Mouse (Mus musculus) kidney, postnatal 0 days (tissue): ENCODE results near the gene Rpl19. TPM values are rescaled to one million over a fixed set of nuclear protein-coding genes. Genes with fewer than 3 reads are reported as not detected.

ENCODE experiments used
- ATAC-seq: fragments of 200-750 bp; cut with Nextera tagmentation; replicated peaks from 2 replicates; pipeline ENCODE4 v1.8.0; 2017; ENCODE audit warnings: low read depth, moderate number of reproducible peaks, moderate TSS enrichment, moderate library complexity; ENCODE audit not compliant: low FRiP score
- DNase-seq: peaks from one replicate; pipeline ENCODE4 v3.0.0-alpha.2; 2016; ENCODE audit warnings: low spot score
- H3K27ac ChIP-seq: fragments of 300-500 bp; sonication (generic); 2 replicates; pipeline ENCODE4 v1.5.1; 2014; ENCODE audit warnings: mild to moderate bottlenecking
- H3K27me3 ChIP-seq: fragments of 300-500 bp; sonication (generic); 2 replicates; pipeline ENCODE4 v1.6.1; 2014; ENCODE audit warnings: low read length, mixed read lengths; ENCODE audit not compliant: insufficient read depth
- H3K36me3 ChIP-seq: fragments of 300-500 bp; sonication (generic); 2 replicates; pipeline ENCODE4 v1.6.1; 2014; ENCODE audit warnings: low read length, mixed read lengths; ENCODE audit not compliant: insufficient read depth
- H3K4me1 ChIP-seq: fragments of 300-500 bp; sonication (generic); replicated peaks from 2 replicates; pipeline ENCODE4 v1.6.1; 2014; ENCODE audit warnings: antibody characterized with exemption, low read length, mixed read lengths; ENCODE audit not compliant: insufficient read depth
- H3K4me2 ChIP-seq: fragments of 300-500 bp; sonication (generic); 2 replicates; pipeline ENCODE4 v1.6.1; 2014; ENCODE audit warnings: mild to moderate bottlenecking, low read length, moderate library complexity, mixed read lengths
- H3K4me3 ChIP-seq: fragments of 300-500 bp; sonication (generic); replicated peaks from 2 replicates; pipeline ENCODE4 v1.5.1; 2014; ENCODE audit warnings: low read depth, low read length
- H3K9ac ChIP-seq: fragments of 300-500 bp; sonication (generic); 2 replicates; pipeline ENCODE4 v1.6.1; 2014; ENCODE audit warnings: low read depth, low read length
- H3K9me3 ChIP-seq: fragments of 300-500 bp; sonication (generic); replicated peaks from 2 replicates; pipeline ENCODE4 v1.6.1; 2016; ENCODE audit warnings: low read length, inconsistent platforms, mixed read lengths
- CTCF ChIP-seq: IDR thresholded peaks from 2 replicates; pipeline ENCODE4 v1.5.1; 2016; ENCODE audit warnings: antibody characterized with exemption, low read depth, mild to moderate bottlenecking, moderate library complexity
- WGBS: fragments of 180-500 bp; shearing (Covaris S2); extraction: QIAGEN DNeasy Blood & Tissue Kit; methylation state at CpG from one replicate; pipeline ENCODE4 v1.1.7; 2014; 5-methylcytosine and 5-hydroxymethylcytosine counted together
- polyA plus RNA-seq: library from polyadenylated mRNA; unstranded; fragments of >200 nt; fragmentation: Nextera tagmentation; extraction: Ambion mirVana; gene quantifications from 2 replicates; pipeline ENCODE4 v1.2.1, GENCODE M21; 2015

Gene Rpl19
- polyA plus RNA-seq, 1 experiment from 2014 or later, result 1,182 TPM

- H3K9ac ChIP-seq, result no peak overlapping the region
- no peak for TF ChIP-seq CTCF
- ATAC-seq (no peak), DNase-seq (no peak)
- no peak overlapping the region for H3K4me3 ChIP-seq
- H3K27ac ChIP-seq, result no peak overlapping the region
- H3K27me3 ChIP-seq, result no peaks in the 10 kb centered on the region
- H3K9me3 ChIP-seq, result no peaks in the 10 kb centered on the region
- H3K4me1 ChIP-seq, result no peaks in the 10 kb centered on the region
- no peak overlapping the region for H3K4me2 ChIP-seq
- no peaks in the 10 kb centered on the region for H3K36me3 ChIP-seq
- 67% methylated on average over 5 of the region's 5 CpGs for WGBS
These were observed 33.7 kb downstream of the Rpl19 start for GRCm38 (mm10) chr11:98060104-98060692.

DNA sequence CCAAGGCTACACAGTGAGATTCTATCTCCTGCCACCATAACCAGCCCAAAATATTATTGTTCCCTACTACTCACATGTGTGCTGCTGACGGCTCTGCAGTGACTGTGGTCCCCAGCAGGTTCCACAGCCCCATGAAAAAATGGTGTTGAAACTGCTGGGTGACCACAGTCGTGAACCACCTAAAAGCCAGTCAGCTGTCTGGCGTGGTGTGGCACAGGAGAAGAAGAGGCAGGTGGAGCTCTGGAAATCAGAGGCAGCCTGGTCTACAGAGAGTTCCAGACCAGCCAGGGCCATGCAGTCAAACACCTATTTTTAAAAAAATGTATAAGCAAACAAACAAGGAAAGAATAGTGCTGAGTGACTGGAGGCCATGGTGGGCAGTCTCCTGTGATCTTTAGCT, 34.9 kb downstream of the Rpl19 start:
- H3K27me3 ChIP-seq, result no peaks in the 10 kb centered on the region
- WGBS, result 69% methylated on average over 3 of the region's 3 CpGs
- no peak overlapping the region for H3K9ac ChIP-seq
- DNase-seq, result no peak
- H3K4me3 ChIP-seq, result no peak overlapping the region
- H3K36me3 ChIP-seq, result no peaks in the 10 kb centered on the region
- no peaks in the 10 kb centered on the region for H3K9me3 ChIP-seq
- no peak overlapping the region for H3K4me2 ChIP-seq
- TF ChIP-seq CTCF, result no peak
- ATAC-seq, result no peak
- H3K27ac ChIP-seq, result no peak overlapping the region
- no peaks in the 10 kb centered on the region for H3K4me1 ChIP-seq

DNA sequence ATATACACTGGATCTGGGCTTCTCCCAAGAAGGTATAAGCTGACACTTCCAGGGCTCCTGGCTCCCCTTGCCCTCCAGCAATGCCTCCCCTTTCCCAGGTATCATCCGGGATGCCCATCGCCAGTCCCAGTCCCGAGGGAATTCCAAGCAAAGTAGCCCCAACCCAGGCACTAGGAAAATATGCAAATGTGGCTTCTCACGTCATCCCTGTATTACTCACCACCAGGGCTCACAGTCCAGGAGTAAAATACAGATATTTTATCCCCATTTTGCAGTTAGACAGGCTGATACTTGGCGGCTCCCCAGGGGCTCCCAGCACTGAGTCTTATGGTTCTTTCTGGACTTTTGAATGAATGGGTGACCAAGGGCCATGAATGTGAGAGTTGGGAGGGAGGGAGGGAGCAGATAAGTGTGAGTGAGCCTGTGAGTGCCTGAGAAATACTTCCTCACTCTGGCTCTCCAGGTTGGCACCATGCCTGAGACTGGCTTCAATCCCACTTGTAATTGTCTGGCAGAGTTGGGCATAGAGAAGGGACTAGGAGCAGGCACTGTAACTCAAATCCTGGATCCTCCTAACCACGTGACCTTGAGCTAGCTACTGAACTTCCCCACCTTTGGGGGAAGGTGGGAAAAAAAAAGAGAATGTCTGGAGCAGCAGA, 35.5 kb downstream of the Rpl19 start:
- 60% methylated on average over 6 of the region's 6 CpGs for WGBS
- no peak for ATAC-seq
- no peaks in the 10 kb centered on the region for H3K27me3 ChIP-seq
- H3K4me1 ChIP-seq, result no peaks in the 10 kb centered on the region
- H3K4me2 ChIP-seq, result no peak overlapping the region
- no peak overlapping the region for H3K27ac ChIP-seq
- DNase-seq, result no peak
- no peaks in the 10 kb centered on the region for H3K9me3 ChIP-seq
- no peak overlapping the region for H3K4me3 ChIP-seq
- H3K36me3 ChIP-seq, result no peaks in the 10 kb centered on the region
- no peak for TF ChIP-seq CTCF
- H3K9ac ChIP-seq, result no peak overlapping the region

DNA sequence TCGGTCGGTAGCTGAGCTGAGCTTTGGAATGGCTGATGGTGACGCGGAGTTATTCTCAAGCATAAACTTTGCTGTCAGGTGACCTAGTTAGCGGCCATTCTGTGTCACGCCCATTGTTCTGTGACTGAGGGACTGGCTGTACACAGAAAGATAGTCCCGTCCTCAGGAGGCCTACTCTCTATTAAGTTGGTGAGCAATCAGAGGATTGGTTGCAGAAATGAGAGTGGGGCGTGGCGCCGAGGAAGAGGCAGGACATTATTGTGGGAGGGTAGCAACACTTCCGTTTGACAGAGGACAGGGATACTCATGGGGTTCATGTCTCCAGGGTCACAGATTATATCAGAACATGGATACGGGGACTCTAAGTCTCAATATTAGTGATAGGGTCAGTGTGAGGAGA, 39.7 kb downstream of the Rpl19 start:
- ATAC-seq (no peak), DNase-seq (no peak)
- H3K27me3 ChIP-seq, result no peaks in the 10 kb centered on the region
- H3K4me3 ChIP-seq, result no peak overlapping the region
- no peak for TF ChIP-seq CTCF
- H3K4me1 ChIP-seq, result no peaks in the 10 kb centered on the region
- no peak overlapping the region for H3K9ac ChIP-seq
- no peak overlapping the region for H3K4me2 ChIP-seq
- H3K9me3 ChIP-seq, result no peaks in the 10 kb centered on the region
- H3K27ac ChIP-seq, result no peak overlapping the region
- no peaks in the 10 kb centered on the region for H3K36me3 ChIP-seq
- WGBS, result 95% methylated on average over 12 of the region's 12 CpGs

DNA sequence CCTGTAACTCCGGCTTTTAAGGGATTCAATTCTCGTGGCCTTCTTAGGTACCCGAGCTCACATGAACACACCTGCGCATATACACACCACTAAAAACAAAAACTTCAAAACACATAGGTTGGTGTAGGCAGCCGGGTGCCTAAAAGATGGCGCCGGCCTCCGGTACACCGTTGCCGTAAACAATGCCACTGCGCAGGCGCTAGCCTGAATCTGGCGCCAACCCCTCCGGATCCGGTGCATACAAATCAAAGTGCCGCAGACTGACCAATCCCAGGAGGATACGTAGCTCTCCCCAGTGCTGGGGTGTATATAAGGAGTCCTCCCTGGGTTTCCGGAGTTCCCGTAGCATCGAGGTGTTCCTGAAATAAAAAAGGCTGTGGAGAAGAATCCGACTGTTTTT, 40.7 kb downstream of the Rpl19 start:
- Histone ChIP-seq H3K4me1 (no peaks in the 10 kb centered on the region), H3K9me3 (no peaks in the 10 kb centered on the region), H3K36me3 (no peaks in the 10 kb centered on the region), H3K27me3 (no peaks in the 10 kb centered on the region), H3K9ac (no peak overlapping the region), H3K4me2 (no peak overlapping the region), H3K27ac (no peak overlapping the region), H3K4me3 (no peak overlapping the region)
- WGBS, result 96% methylated on average over 21 of the region's 21 CpGs
- TF ChIP-seq CTCF, result no peak
- ATAC-seq (no peak), DNase-seq (no peak)

GRCm38 (mm10) chr11:98073442-98073841, 46.9 kb downstream of the Rpl19 start:
- Histone ChIP-seq H3K9me3 (no peaks in the 10 kb centered on the region), H3K4me3 (no peak overlapping the region), H3K36me3 (no peaks in the 10 kb centered on the region), H3K27me3 (no peaks in the 10 kb centered on the region), H3K4me1 (no peaks in the 10 kb centered on the region), H3K4me2 (no peak overlapping the region), H3K9ac (no peak overlapping the region), H3K27ac (no peak overlapping the region)
- TF ChIP-seq CTCF, result no peak
- DNase-seq (no peak), ATAC-seq (no peak)
- WGBS, result 87% methylated on average over 4 of the region's 4 CpGs
